Mouse (Mus musculus) spleen, adult 2 months (tissue): ENCODE data around the gene Adam23.

Experiments used
- CTCF ChIP-seq: fragments of 200-500 bp; IDR thresholded peaks from 2 replicates; pipeline ENCODE4 v1.5.1; 2011; ENCODE audit warnings: mild to moderate bottlenecking, inconsistent platforms; ENCODE audit not compliant: insufficient read depth, insufficient read length, insufficient replicate concordance; ENCODE audit errors: extremely low read depth
- POLR2A ChIP-seq: fragments of 200-500 bp; IDR thresholded peaks from 2 replicates; pipeline ENCODE4 v1.6.1; 2011; ENCODE audit warnings: low read depth, low read length, inconsistent platforms

DNA sequence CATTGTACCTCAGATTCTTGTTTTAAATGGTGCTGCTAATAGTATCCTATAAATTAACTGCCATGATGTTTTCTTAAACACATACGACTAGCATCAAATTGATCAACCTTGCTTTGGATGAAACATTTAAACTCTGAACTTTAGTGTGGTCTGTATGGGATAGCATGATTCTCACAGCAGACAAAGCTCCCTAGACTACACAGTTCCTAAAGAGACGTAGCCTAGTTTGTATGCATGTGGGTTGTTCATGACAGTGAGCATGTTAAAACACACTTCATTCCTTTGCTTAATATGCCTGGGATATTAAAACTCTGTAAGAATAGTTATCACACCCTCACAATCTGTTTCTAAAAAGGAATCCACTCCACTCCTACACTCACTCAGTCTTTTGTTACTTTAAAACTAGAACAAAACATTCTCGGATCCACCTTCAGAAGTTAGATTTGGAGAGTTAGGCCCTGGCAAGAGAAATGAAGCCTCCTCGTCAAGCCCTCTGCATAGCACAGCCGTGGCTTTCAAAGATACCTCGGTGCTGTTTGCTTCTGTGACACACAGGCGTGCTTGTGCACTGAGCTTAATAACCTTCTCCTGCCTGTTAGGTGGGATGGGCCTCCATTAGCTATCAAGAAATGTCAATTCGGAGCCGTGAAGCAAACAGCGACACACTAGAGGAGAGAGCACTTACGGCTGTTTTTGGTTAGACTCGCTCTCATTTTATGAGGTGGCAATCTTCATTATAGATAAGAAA, 128.3 kb downstream of the Adam23 start:
- TF ChIP-seq POLR2A (no peak), CTCF (no peak)
